26 mouse cellular contexts compared by ENCODE assay signal in the genomic region with DNA sequence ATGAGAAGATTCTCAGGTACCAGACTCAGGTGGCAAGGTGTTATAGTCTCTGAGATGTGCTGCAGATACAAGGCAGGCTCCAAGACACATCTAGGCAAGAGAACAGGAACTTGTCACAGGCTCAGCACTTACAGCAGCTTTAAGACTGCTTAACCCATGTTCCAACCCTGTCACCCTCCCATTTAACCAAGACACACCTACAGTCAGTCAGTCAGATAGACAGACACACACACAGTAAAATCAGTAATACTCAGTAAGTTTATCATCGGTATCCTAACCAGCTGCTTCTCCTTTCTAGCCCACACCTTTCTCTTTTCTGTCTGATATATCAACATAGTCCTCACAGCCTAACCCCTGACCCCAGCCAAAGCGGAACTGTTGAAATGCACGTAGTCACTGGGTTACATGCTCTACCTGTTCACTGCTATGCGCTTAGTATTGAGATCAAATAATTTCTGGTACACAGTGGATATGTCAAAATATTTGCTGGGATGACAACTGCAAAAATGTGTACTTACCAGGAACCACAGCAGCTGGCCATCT. TPM values are rescaled to one million over a fixed set of nuclear protein-coding genes. Genes with fewer than 3 reads are reported as not detected.
DNase-seq lines count a peak whose midpoint lies in the region; ATAC-seq lines count a peak whose summit lies in the region.
"Had no signal": no experiment of that assay in that cellular context is flagged by ENCODE, and none has a peak within 500 bp of the region (broad histone marks: within the 10 kb centered on the region; RNA-seq: fewer than 3 reads in every experiment).

No protein-coding gene starts in this region.

- no peak for ATAC-seq in intestine, embryonic 14.5 days (replicated peaks; ENCODE audit: low FRiP score, low TSS enrichment, low read depth)
- no peak for ATAC-seq in intestine, embryonic 16.5 days
- ATAC-seq in megakaryocyte, adult 5-6 weeks (ENCODE audit: poor library complexity, severe bottlenecking): no peak
- ATAC-seq in megakaryocyte-erythroid progenitor cell, adult 5-6 weeks (replicated peaks; ENCODE audit: low FRiP score, low TSS enrichment, poor library complexity, severe bottlenecking): peak; percentile 46; the same call in 1 of the 2 replicates
- no peak for ATAC-seq in hindbrain, embryonic 16.5 days
- no peak for ATAC-seq in forebrain, embryonic 12.5 days (ENCODE audit: low FRiP score)
- ATAC-seq: forebrain, postnatal 0 days; inflammation-experienced regulatory T-cells, adult 6 months had no signal

- no peak overlapping the region for H3K4me2 ChIP-seq in intestine, embryonic 14.5 days (ENCODE audit: low read length)
- H3K4me2 ChIP-seq in intestine, embryonic 16.5 days (ENCODE audit: low read depth, low read length): no peak overlapping the region
- no peak overlapping the region for H3K4me2 ChIP-seq in hindbrain, embryonic 16.5 days (ENCODE audit: low read length)
- H3K4me2 ChIP-seq in forebrain, embryonic 12.5 days: no peak overlapping the region
- H3K4me2 ChIP-seq: hindbrain, embryonic 13.5 days; midbrain, embryonic 12.5 days had no signal

- no peaks in the 10 kb centered on the region for H3K9me3 ChIP-seq in intestine, embryonic 14.5 days (ENCODE audit: control insufficient read depth, low read length)
- no peaks in the 10 kb centered on the region for H3K9me3 ChIP-seq in intestine, embryonic 16.5 days (ENCODE audit: control insufficient read depth, low read length)
- no peaks in the 10 kb centered on the region for H3K9me3 ChIP-seq in megakaryocyte, embryonic 14.5 days
- no peaks in the 10 kb centered on the region for H3K9me3 ChIP-seq in hindbrain, embryonic 16.5 days (ENCODE audit: control insufficient read depth, low read length)
- no peaks in the 10 kb centered on the region for H3K9me3 ChIP-seq in forebrain, embryonic 12.5 days
- H3K9me3 ChIP-seq: forebrain, embryonic 10.5 days; hindbrain, embryonic 13.5 days; midbrain, embryonic 12.5 days had no signal

- H3K27ac ChIP-seq in intestine, embryonic 14.5 days (ENCODE audit: low read depth): 0 out of 2 replicates have a peak overlapping the region, but pooled peaks have one; percentile 40
- no peak overlapping the region for H3K27ac ChIP-seq in intestine, embryonic 16.5 days (ENCODE audit: low read length)
- H3K27ac ChIP-seq in hindbrain, embryonic 16.5 days (ENCODE audit: low read depth, low read length): no peak overlapping the region
- no peak overlapping the region for H3K27ac ChIP-seq in forebrain, embryonic 12.5 days
- H3K27ac ChIP-seq: forebrain, embryonic 10.5 days; heart, adult 2 months; hindbrain, embryonic 13.5 days; layer of hippocampus, adult 2 months; midbrain, embryonic 12.5 days had no signal

- no peak for DNase-seq in intestine, embryonic 14.5 days (ENCODE audit: low spot score)
- DNase-seq in adrenal gland, postnatal 25 days: no peak
- DNase-seq: adrenal gland, postnatal 10 days; cerebellum, adult 8-10 months; cerebellum, postnatal 36 days; forebrain, postnatal 0 days; gastrocnemius, postnatal 25 days; heart, adult 2 months; kidney, adult 9 months; layer of hippocampus, postnatal 36 days; lung, adult 2 months; lung, postnatal 36 days; right cerebral cortex, postnatal 14 days; thymus, postnatal 4 days had no signal

- no peak overlapping the region for H3K4me3 ChIP-seq in intestine, embryonic 14.5 days (ENCODE audit: low read depth, low read length)
- H3K4me3 ChIP-seq in intestine, embryonic 16.5 days (ENCODE audit: low read length): no peak overlapping the region
- H3K4me3 ChIP-seq in megakaryocyte, embryonic 14.5 days (replicated peaks): peak overlapping the region; percentile 53
- H3K4me3 ChIP-seq in hindbrain, embryonic 16.5 days (ENCODE audit: low read length): no peak overlapping the region
- no peak overlapping the region for H3K4me3 ChIP-seq in forebrain, embryonic 12.5 days (replicated peaks)
- H3K4me3 ChIP-seq: forebrain, embryonic 10.5 days; heart, adult 2 months; hindbrain, embryonic 13.5 days; layer of hippocampus, adult 2 months; midbrain, embryonic 12.5 days had no signal

- no peak overlapping the region for H3K9ac ChIP-seq in intestine, embryonic 14.5 days (ENCODE audit: low read length)
- H3K9ac ChIP-seq in intestine, embryonic 16.5 days (ENCODE audit: low read depth, low read length): no peak overlapping the region
- H3K9ac ChIP-seq in hindbrain, embryonic 16.5 days (ENCODE audit: low read depth, low read length): no peak overlapping the region
- no peak overlapping the region for H3K9ac ChIP-seq in forebrain, embryonic 12.5 days
- H3K9ac ChIP-seq: forebrain, postnatal 0 days; hindbrain, embryonic 13.5 days; midbrain, embryonic 12.5 days had no signal

- no peaks in the 10 kb centered on the region for H3K36me3 ChIP-seq in intestine, embryonic 14.5 days (ENCODE audit: control insufficient read depth, insufficient read depth, low read length)
- H3K36me3 ChIP-seq in intestine, embryonic 16.5 days (ENCODE audit: control insufficient read depth, insufficient read depth, low read length): no peaks in the 10 kb centered on the region
- H3K36me3 ChIP-seq in megakaryocyte, embryonic 14.5 days (replicated peaks; ENCODE audit: low read length): no peaks in the 10 kb centered on the region
- no peaks in the 10 kb centered on the region for H3K36me3 ChIP-seq in hindbrain, embryonic 16.5 days (ENCODE audit: control insufficient read depth, insufficient read depth, low read length)
- no peaks in the 10 kb centered on the region for H3K36me3 ChIP-seq in forebrain, embryonic 12.5 days (replicated peaks)
- H3K36me3 ChIP-seq: forebrain, embryonic 10.5 days; hindbrain, embryonic 13.5 days; midbrain, embryonic 12.5 days had no signal

- WGBS in intestine, embryonic 14.5 days: 90% methylated on average over 4 of the region's 4 CpGs
- WGBS in intestine, embryonic 16.5 days: 92% methylated on average over 4 of the region's 4 CpGs
- 94% methylated on average over 4 of the region's 4 CpGs for WGBS in hindbrain, embryonic 16.5 days
- 96% methylated on average over 4 of the region's 4 CpGs for WGBS in forebrain, embryonic 12.5 days

- no peaks in the 10 kb centered on the region for H3K27me3 ChIP-seq in intestine, embryonic 14.5 days (replicated peaks; ENCODE audit: control insufficient read depth, insufficient read depth, low read length)
- H3K27me3 ChIP-seq in intestine, embryonic 16.5 days (replicated peaks; ENCODE audit: control insufficient read depth, insufficient read depth, low read length): no peaks in the 10 kb centered on the region
- no peaks in the 10 kb centered on the region for H3K27me3 ChIP-seq in megakaryocyte, embryonic 14.5 days (replicated peaks)
- H3K27me3 ChIP-seq in hindbrain, embryonic 16.5 days (replicated peaks; ENCODE audit: control insufficient read depth, insufficient read depth, low read length): no peaks in the 10 kb centered on the region
- no peaks in the 10 kb centered on the region for H3K27me3 ChIP-seq in forebrain, embryonic 12.5 days
- H3K27me3 ChIP-seq: hindbrain, embryonic 13.5 days; midbrain, embryonic 12.5 days had no signal

- H3K4me1 ChIP-seq in intestine, embryonic 14.5 days (replicated peaks; ENCODE audit: control insufficient read depth, insufficient read depth, low read length): no peaks in the 10 kb centered on the region
- no peaks in the 10 kb centered on the region for H3K4me1 ChIP-seq in intestine, embryonic 16.5 days (ENCODE audit: control insufficient read depth, insufficient read depth, low read length)
- peaks cover 74% of the 10 kb centered on the region for H3K4me1 ChIP-seq in megakaryocyte, embryonic 14.5 days
- no peaks in the 10 kb centered on the region for H3K4me1 ChIP-seq in hindbrain, embryonic 16.5 days (ENCODE audit: control insufficient read depth, insufficient read depth, low read depth, low read length)
- H3K4me1 ChIP-seq in forebrain, embryonic 12.5 days: peaks cover 3% of the 10 kb centered on the region; the same call in 1 of the 2 replicates
- H3K4me1 ChIP-seq: hindbrain, embryonic 13.5 days; midbrain, embryonic 12.5 days had no signal

RNA-seq across cellular contexts. Expression of gene Thnsl1, which starts 30.4 kb away (rescaled TPM):
- polyA plus RNA-seq in intestine, embryonic 14.5 days (2014; fragmentation: Nextera tagmentation; extraction: Ambion mirVana): 7.5 and 9.1 TPM in 2 replicates
- polyA plus RNA-seq in intestine, embryonic 16.5 days (2015; fragmentation: Nextera tagmentation; extraction: Ambion mirVana): 6.0 and 6.3 TPM in 2 replicates
- polyA plus RNA-seq in megakaryocyte, embryonic 14.5 days (2012; ENCODE audit: insufficient read depth, low replicate concordance): 0.54 TPM in 1 of 2 replicates, not detected in the other
- 0.71 and 0.91 TPM in 2 replicates for total RNA-seq in megakaryocyte, adult 5-6 weeks (2015)
- 0.89 and 1.8 TPM in 2 replicates for total RNA-seq in megakaryocyte, adult 5-6 weeks (2017)
- total RNA-seq in megakaryocyte-erythroid progenitor cell, adult 5-6 weeks (2014; fragmentation: Nextera tagmentation): 1.9 and 2.5 TPM in 2 replicates
- total RNA-seq in megakaryocyte-erythroid progenitor cell, adult 5-6 weeks (2017): 2.0 and 3.5 TPM in 2 replicates
- total RNA-seq in adrenal gland, postnatal 25 days (2021): 6.9 and 10.9 TPM in 2 replicates
- polyA plus RNA-seq in hindbrain, embryonic 16.5 days (2015; fragmentation: Nextera tagmentation; extraction: Ambion mirVana): 22.7 and 25.4 TPM in 2 replicates
- 20.3 and 22.2 TPM in 2 replicates for polyA plus RNA-seq in forebrain, embryonic 12.5 days (2016; fragmentation: Nextera tagmentation; extraction: Ambion mirVana)

RNA-seq across cellular contexts. Expression of gene Enkur, which starts 30.8 kb away (rescaled TPM):
- polyA plus RNA-seq in intestine, embryonic 14.5 days (2014; fragmentation: Nextera tagmentation; extraction: Ambion mirVana): 0.41 and 0.70 TPM in 2 replicates
- 0.75 and 1.1 TPM in 2 replicates for polyA plus RNA-seq in intestine, embryonic 16.5 days (2015; fragmentation: Nextera tagmentation; extraction: Ambion mirVana)
- 0.32 TPM in 1 of 2 replicates, not detected in the other for polyA plus RNA-seq in megakaryocyte, embryonic 14.5 days (2012; ENCODE audit: insufficient read depth, low replicate concordance)
- not detected in 2 replicates for total RNA-seq in megakaryocyte, adult 5-6 weeks (2015)
- total RNA-seq in megakaryocyte, adult 5-6 weeks (2017): not detected in 2 replicates
- total RNA-seq in megakaryocyte-erythroid progenitor cell, adult 5-6 weeks (2014; fragmentation: Nextera tagmentation): not detected in 2 replicates
- total RNA-seq in megakaryocyte-erythroid progenitor cell, adult 5-6 weeks (2017): 0.72 TPM in 1 of 2 replicates, not detected in the other
- total RNA-seq in adrenal gland, postnatal 25 days (2021): 1.2 TPM in 1 of 2 replicates, not detected in the other
- 4.6 and 5.3 TPM in 2 replicates for polyA plus RNA-seq in hindbrain, embryonic 16.5 days (2015; fragmentation: Nextera tagmentation; extraction: Ambion mirVana)
- polyA plus RNA-seq in forebrain, embryonic 12.5 days (2016; fragmentation: Nextera tagmentation; extraction: Ambion mirVana): 1.3 and 2.3 TPM in 2 replicates
- polyA plus RNA-seq: limb, embryonic 11.5 days had no signal
